Mouse (Mus musculus) cortical plate, adult 2 months (tissue): ENCODE measurements around the gene Fndc8. TPM values are rescaled to one million over a fixed set of nuclear protein-coding genes. Genes with fewer than 3 reads are reported as not detected.

Experiments
- H3K27ac ChIP-seq: fragments of 200-500 bp; 2 replicates; pipeline ENCODE4 v1.5.1; 2012; ENCODE audit warnings: low read length, control low read depth, inconsistent platforms; ENCODE audit not compliant: insufficient read depth
- H3K4me1 ChIP-seq: fragments of 200-500 bp; 2 replicates; pipeline ENCODE4 v1.6.1; 2011; ENCODE audit warnings: low read length; ENCODE audit not compliant: control insufficient read depth, insufficient read depth
- H3K4me3 ChIP-seq: fragments of 200-500 bp; 2 replicates; pipeline ENCODE4 v1.5.1; 2011; ENCODE audit warnings: mild to moderate bottlenecking, low read length, control low read depth; ENCODE audit not compliant: insufficient read depth
- CTCF ChIP-seq: fragments of 200-500 bp; IDR thresholded peaks from 2 replicates; pipeline ENCODE4 v1.5.1; 2011; ENCODE audit warnings: mild to moderate bottlenecking, control low read depth, low read length; ENCODE audit not compliant: insufficient read depth; ENCODE audit errors: extremely low read depth
- POLR2A ChIP-seq: fragments of 200-500 bp; IDR thresholded peaks from 2 replicates; pipeline ENCODE4 v1.6.1; 2011; ENCODE audit warnings: mild to moderate bottlenecking, low read length, control low read depth; ENCODE audit not compliant: insufficient read depth; ENCODE audit errors: extremely low read depth
- polyA plus RNA-seq: library from polyadenylated mRNA; depleted of rRNA; stranded (reverse); fragments of >200 nt; gene quantifications from 2 replicates; pipeline ENCODE4 v1.2.3, GENCODE M21; 2012; rRNA removed

Gene Fndc8
- not detected in 2 replicates for polyA plus RNA-seq

- 0 out of 2 replicates have a peak, but pooled peaks cover 2% of the 10 kb centered on the region for H3K4me1 ChIP-seq
- TF ChIP-seq POLR2A (no peak), CTCF (no peak)
- H3K4me3 ChIP-seq: no peak within 1 kb of the TSS
- H3K27ac ChIP-seq: no peak within 1 kb of the TSS
Measured at GRCm38 (mm10) chr11:82891936-82892335, at the start of gene Fndc8. Gene Fndc8 (plus strand): TSS chr11:82892124.

DNA sequence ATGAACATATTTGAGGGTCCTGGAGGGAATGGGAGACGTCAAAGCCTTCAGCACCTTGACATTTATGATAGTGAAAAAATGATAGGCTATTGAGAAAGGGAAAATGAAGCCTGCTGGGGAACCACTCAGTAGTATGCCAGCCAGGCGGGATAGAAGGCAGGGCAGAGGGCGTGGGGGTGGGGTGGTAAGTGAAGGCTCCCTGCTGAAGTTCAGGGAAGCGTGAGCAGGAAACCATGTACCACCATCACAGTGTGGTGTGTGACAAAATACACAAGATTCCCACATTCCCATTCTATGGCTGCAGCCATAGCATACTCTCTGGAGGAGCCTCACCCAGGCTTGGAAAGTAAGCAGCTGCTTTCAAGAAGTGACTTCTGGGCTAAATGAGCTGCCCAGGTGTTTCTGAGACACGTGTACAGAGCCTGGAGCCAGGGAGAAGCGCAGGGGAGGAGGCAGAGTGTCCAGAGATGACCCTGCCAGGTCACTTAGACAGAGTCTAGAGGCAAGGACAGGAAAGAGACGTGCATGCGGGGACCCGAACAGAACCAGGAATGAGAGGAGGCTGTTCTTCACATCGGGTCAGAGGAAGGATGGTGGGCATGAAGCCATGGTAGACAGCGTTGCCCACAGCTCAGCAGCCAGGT lies 47.0 kb upstream of the Fndc8 start:
- peak overlapping the region; percentile 7; the same call in 1 of the 2 replicates for H3K4me3 ChIP-seq
- peak overlapping the region; percentile 51 for H3K27ac ChIP-seq
- no peak for TF ChIP-seq POLR2A
- TF ChIP-seq CTCF: no peak

DNA sequence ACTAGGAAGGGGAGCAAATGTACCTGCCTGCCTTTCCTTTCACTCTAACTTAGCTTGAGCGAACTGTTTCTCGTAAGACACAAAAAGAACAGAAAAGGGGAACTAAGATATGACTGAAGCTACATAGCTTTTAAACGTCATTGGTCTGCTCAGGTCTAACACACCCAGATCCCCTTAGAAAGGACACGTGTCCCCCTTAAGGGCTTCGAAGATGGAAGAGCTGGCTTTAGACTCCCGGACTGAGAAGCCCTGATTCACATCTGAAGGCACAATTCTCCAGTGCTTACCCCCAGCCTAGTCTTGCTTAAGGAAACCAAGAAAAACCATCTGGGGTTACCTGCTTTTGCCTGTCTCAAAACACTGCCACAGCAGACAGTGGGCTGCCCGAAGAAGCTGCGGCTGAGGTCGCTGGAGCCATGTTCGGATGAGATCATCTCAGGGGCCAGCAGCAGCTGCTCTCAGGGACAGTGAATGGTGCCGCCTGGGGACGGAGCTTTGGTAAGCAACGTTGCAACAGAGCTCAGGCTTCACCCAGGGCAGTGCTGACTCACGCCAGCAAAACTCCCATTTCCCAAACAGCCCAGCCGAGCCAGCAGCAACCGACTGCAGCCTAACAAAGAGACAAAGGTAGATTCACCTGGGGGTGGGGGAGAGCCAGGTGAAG lies 46.4 kb upstream of the Fndc8 start:
- H3K27ac ChIP-seq: peak overlapping the region; percentile 51
- H3K4me3 ChIP-seq: peak overlapping the region; percentile 7; the same call in 1 of the 2 replicates

More for the DNA sequence above, 47.0 kb upstream of the Fndc8 start:
- H3K4me1 ChIP-seq: no peaks in the 10 kb centered on the region

DNA sequence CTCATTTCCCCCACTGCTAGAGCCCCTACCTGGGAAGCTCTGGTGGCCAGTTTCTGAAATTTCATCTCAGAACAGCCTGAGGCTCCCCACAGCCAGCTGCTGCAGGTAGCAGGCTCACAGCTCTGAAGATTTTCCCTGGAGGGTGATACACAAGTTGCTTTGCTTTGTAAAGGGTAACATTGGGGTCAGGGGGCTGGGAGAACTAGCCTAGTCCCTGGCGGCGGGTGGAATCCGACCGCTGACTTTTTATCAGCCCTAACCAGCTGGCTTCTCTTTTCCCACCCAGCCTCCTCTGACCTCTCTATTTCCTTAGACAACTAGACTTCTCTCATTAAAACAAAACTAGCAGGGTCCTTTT lies 45.9 kb upstream of the Fndc8 start:
- no peak for TF ChIP-seq CTCF
- TF ChIP-seq POLR2A: no peak
- H3K4me3 ChIP-seq: 0 out of 2 replicates have a peak overlapping the region, but pooled peaks have one; percentile 7
- no peaks in the 10 kb centered on the region for H3K4me1 ChIP-seq
- H3K27ac ChIP-seq: peak overlapping the region; percentile 41

More for the DNA sequence above, 46.4 kb upstream of the Fndc8 start:
- 0 out of 2 replicates have a peak, but pooled peaks have one; percentile 19 for TF ChIP-seq POLR2A
- TF ChIP-seq CTCF: 0 out of 2 replicates have a peak, but pooled peaks have one; percentile 10
- no peaks in the 10 kb centered on the region for H3K4me1 ChIP-seq

DNA sequence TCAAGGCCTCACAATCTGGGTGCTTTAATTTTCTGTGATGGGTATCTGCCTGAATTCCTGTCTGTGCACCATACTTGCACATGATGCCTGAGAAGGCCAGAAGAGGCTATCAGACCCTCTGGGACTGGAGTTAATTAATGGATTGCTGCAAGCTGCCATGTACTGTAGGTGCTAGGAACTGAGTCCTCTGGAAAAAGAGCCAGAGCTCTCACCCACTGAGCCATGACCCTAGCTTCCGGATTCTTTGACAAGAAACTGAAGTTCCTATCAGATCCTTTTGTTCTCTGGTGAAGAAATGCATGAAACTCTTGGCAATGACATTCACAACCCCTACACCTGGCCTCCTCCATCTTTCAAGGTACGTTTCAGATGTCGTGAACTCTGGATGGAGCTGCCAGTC lies 45.0 kb upstream of the Fndc8 start:
- Histone ChIP-seq H3K4me1 (no peaks in the 10 kb centered on the region), H3K4me3 (no peak overlapping the region), H3K27ac (no peak overlapping the region)
- no peak for TF ChIP-seq CTCF
- no peak for TF ChIP-seq POLR2A

- Histone ChIP-seq H3K27ac (no peak overlapping the region), H3K4me3 (no peak overlapping the region), H3K4me1 (no peaks in the 10 kb centered on the region)
- TF ChIP-seq POLR2A (no peak), CTCF (no peak)
Measured at GRCm38 (mm10) chr11:82847571-82848000, 44.3 kb upstream of the Fndc8 start.

GRCm38 (mm10) chr11:82850259-82850658 lies 41.7 kb upstream of the Fndc8 start:
- Histone ChIP-seq H3K4me1 (no peaks in the 10 kb centered on the region), H3K27ac (no peak overlapping the region), H3K4me3 (no peak overlapping the region)
- TF ChIP-seq CTCF: no peak
- no peak for TF ChIP-seq POLR2A

GRCm38 (mm10) chr11:82852115-82852514 lies 39.8 kb upstream of the Fndc8 start:
- Histone ChIP-seq H3K27ac (no peak overlapping the region), H3K4me1 (no peaks in the 10 kb centered on the region), H3K4me3 (no peak overlapping the region)
- TF ChIP-seq CTCF: no peak
- no peak for TF ChIP-seq POLR2A

- no peak overlapping the region for H3K4me3 ChIP-seq
- no peak overlapping the region for H3K27ac ChIP-seq
- TF ChIP-seq POLR2A: no peak
- TF ChIP-seq CTCF: no peak
- H3K4me1 ChIP-seq: no peaks in the 10 kb centered on the region
Measured at GRCm38 (mm10) chr11:82852540-82852939, 39.4 kb upstream of the Fndc8 start.

- Histone ChIP-seq H3K4me1 (no peaks in the 10 kb centered on the region), H3K27ac (no peak overlapping the region)
Measured at GRCm38 (mm10) chr11:82852958-82853357, 39.0 kb upstream of the Fndc8 start.

DNA sequence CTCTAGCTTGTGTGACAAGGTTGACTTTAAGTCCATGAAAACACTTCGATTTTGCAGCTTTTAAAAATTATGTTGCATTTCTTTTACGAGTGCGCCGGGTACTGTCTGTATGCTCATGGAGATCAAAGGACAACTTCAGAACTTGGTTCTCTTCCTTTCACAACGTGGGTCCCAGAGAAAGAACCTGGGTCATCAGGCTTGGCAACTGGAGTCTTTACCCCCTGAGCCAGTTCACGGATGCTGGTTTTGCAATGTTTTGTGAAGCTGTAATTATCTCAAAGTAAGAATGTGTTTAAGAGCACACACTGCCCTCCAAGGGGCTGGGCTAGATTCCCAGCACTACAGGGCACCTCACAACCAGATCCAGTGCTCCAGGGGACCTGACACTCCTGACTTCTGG lies 37.8 kb upstream of the Fndc8 start:
- no peak overlapping the region for H3K4me3 ChIP-seq
- TF ChIP-seq POLR2A (no peak), CTCF (no peak)

More at GRCm38 (mm10) chr11:82852958-82853357, 39.0 kb upstream of the Fndc8 start:
- no peak overlapping the region for H3K4me3 ChIP-seq
- TF ChIP-seq POLR2A (no peak), CTCF (no peak)

More for the DNA sequence above, 37.8 kb upstream of the Fndc8 start:
- H3K27ac ChIP-seq: no peak overlapping the region
- H3K4me1 ChIP-seq: no peaks in the 10 kb centered on the region
